Mouse (Mus musculus): Measurements from ENCODE around the gene Spo11.

The Spo11 gene

GRCm38 (mm10) chr2:173036055-173036454, 58.6 kb downstream of the Spo11 start:
- DNase-seq = no peak

- no peak for DNase-seq
These were observed 59.1 kb downstream of the Spo11 start for GRCm38 (mm10) chr2:173036611-173037010.

GRCm38 (mm10) chr2:173037347-173037746, 59.8 kb downstream of the Spo11 start:
- no peak for DNase-seq

- DNase-seq = no peak
These were observed 60.5 kb downstream of the Spo11 start for GRCm38 (mm10) chr2:173037827-173038607.

GRCm38 (mm10) chr2:173039041-173039440, 61.5 kb downstream of the Spo11 start:
- no peak for DNase-seq

GRCm38 (mm10) chr2:173040803-173041202, 63.3 kb downstream of the Spo11 start:
- no peak for DNase-seq

GRCm38 (mm10) chr2:173041242-173041641, 63.7 kb downstream of the Spo11 start:
- DNase-seq = no peak

GRCm38 (mm10) chr2:173041893-173042292, 64.4 kb downstream of the Spo11 start:
- no peak for DNase-seq

- DNase-seq = no peak
These were observed 65.1 kb downstream of the Spo11 start for GRCm38 (mm10) chr2:173042504-173043162.

Measured in lung, postnatal 4 days (tissue).